Mouse (Mus musculus) kidney, postnatal 36 days (tissue): ENCODE results near the gene Phospho1.
A peak's percentile ranks its signal among the peaks of the same experiment; 100 is the strongest.

Experiments used
- DNase-seq, 2 experiments: peaks; one replicate each; pipeline ENCODE4 v3.0.0; 2021 to 2022; ENCODE audit warnings: mixed read lengths in 2 of 2

Phospho1 gene

DNA sequence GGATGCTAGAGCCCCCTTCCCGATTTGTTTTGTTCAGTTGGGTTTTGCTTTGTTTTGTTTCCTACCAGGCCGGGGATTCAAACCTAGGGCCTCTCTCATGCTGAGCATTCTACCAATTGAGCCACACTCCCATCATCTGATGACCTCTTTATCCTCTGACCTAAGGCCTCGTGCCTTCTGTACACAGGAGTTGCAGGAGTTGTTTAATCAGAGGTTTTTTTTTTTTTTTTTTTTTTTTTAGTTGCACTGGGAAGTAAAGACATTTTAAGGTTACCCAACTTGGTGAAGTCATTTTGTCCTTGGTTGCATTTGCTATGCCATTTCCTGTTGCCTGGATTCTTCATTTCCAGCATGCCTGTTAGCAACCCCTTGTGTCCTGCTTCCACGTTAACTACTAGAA, 45.1 kb downstream of the Phospho1 start:
- no peak for DNase-seq

DNA sequence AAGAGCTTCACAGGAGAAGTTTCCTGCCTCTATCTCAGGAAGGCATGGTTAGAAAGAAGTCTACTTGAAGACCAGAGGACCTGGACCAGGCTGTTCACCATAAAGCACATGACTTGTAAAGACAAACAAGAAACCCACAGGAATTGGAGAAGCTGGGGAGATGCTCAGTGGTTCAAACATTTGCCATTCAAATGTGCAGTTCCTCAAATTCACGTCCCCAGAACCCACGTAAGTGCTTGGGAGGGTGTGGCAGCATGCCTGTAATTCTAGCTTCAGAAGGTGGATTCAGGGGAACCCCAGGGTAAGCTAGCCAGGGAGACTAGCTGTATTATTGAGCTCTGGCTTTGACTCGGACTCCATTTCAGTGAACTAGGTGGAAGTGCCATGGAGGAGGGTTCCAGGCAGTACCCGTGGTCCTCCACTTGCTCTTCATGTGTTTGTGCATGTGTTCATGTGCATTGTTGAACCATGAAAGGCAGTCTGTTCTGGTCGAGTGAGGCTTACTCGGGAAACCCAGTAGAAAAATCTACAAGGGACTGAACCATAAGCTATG, 45.7 kb downstream of the Phospho1 start:
- no peak for DNase-seq

DNA sequence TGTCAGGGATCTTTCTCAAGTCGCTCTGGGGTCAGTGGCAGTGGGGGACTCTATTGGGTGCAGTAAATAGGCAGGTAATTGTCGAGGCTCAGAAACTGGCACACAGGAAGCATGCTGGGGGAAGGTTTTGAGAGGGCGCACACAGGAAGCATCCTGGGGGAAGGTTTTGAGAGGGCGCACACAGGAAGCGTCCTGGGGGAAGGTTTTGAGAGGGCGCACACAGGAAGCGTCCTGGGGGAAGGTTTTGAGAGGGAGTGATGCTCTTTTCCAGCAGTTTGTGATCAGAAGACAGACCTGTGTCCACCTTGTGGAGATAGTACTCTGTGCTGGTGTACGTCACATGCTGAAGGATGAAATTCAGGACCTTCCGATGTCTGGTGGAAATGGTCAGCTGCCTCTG, 51.5 kb downstream of the Phospho1 start:
- DNase-seq, result no peak

DNA sequence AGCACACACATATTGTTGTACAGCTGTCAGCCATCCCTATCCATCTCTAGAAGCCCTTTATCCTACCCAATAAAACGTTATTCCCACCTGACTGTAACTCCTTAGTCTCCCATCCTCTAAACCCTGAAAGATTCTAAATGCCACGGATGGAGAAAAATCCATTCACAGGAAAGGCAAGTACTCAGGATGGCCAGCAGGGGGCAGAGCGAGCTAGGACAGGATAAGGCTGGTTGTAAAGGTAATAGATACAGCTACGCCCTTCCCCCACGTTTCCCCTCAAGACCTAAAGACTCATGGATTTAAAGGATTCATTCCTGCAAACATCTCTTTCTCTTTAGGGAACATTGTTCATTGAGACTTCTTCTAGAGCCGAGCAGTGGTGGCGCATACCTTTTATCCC, 52.0 kb downstream of the Phospho1 start:
- DNase-seq, result peak; percentile 33 to 87

DNA sequence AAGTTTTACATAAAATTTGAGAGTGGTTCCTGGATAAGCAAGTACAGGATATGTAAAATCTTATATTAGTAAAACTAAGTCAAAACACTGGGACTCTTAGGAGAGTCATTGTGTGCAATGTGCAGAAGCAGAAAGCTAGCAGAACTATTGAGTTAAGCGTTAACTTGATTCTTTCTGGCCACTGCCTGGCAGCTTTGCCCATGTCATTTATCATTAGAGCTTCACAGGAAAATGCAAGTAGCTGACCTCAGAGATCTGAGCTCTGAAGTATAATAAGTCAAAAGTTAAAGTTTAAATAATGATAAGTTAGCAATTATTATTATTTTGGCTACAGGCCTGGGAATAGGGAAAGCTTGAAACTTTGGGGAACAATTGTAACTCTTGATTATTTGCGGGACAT, 55.6 kb downstream of the Phospho1 start:
- peak in 1 of 2 experiments; percentile 26 for DNase-seq
